Mouse (Mus musculus): ENCODE data around the gene Mdfi.

The Mdfi gene

DNA sequence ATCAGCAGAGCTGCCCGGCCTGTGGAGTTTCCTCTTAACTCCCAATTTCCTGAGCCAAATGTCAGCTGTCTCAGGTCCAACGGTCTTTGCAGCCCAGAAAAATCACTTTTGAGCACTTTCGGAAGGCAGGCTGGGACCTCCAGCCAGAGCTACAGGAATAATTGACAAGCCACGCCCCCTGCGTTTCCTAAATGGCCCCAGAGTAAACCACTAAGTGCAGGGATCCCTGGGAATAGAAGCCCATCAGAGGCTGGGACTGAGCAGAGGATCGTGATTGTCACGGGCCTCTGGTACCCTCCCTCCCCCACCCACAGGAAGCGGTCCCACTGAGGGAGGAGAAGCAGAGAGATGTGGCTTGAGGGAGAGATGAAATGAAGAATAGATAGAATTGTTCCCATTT, 31.7 kb downstream of the Mdfi start:
- DNase-seq (ENCODE audit: low spot score in 2 of 2): no peak

- no peak for DNase-seq (ENCODE audit: low spot score in 2 of 2)
These were observed 37.1 kb downstream of the Mdfi start for GRCm38 (mm10) chr17:47797383-47797782.

DNA sequence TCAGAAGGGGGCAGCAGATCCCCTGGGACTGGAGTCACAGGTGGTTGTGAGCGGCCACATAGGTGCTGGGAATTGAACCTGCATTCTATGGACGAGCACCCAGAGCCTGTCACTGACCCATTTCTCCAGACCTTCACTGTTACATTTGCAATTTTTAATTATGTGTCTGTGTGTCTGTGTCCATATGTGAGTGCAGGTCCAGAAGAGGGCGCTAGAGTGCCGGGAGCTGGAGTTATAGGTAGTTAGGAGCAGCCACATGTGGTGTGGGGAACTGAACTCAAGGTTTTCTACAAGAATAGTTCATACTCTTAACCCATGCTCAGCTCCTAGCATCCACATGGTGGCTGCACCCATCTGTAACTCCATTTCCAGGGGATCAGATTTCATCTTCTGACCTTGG, 37.5 kb downstream of the Mdfi start:
- DNase-seq (ENCODE audit: low spot score in 2 of 2): no peak

DNA sequence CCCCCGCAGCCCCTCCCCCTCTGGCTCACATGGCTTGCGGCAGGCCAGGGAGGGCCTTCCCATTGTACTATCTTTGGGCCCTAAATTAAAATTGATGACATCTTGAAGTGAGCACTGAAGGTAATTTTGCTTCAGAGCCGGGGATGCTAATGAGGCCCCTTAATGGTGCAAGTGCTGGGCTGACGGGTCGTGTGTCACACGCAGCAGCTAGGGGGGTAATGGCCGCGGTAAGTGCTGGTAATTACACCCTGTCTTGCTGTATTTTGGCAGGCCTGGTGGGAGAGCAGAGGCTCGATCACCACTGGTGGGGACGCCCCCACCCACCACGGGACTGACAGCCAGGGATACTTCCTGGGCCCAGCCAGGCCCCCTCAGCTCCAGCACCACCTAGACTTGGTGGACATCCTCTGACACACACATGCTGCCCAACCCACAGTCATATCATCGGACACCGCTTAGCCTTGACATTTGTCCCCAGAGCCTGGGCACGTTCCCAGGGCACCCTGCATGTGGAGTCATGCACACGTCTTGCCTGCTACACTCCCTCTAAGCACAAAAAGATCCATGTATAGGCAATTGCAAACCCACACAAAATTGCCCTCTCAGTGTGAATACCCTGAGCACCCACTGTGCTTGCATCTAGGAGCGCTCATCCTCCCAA, 38.2 kb downstream of the Mdfi start:
- no peak for DNase-seq (ENCODE audit: low spot score in 2 of 2)

DNA sequence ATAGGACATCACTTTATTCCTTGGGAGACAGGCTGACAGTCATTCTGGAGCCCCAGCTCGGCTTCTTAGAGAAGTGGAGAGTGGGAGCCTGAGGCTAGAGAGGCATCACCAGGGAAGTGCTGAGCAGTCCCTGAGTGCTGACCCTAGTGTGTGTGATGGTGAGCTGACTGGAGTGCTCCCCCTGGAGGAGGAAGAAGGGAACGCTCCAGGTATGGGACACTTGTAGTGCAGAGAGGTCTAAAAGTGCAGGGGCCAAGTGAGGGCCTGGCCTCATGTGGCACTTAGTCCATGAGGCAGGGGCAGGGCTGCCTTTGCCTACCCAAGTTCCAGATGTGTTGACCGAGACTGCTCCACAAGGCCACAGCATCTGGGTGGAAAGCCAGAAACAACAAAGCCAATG, 39.0 kb downstream of the Mdfi start:
- no peak for DNase-seq (ENCODE audit: low spot score in 2 of 2)

GRCm38 (mm10) chr17:47793377-47793776, 41.1 kb downstream of the Mdfi start:
- DNase-seq (ENCODE audit: low spot score in 2 of 2): peak in 1 of 2 experiments; percentile 88

DNA sequence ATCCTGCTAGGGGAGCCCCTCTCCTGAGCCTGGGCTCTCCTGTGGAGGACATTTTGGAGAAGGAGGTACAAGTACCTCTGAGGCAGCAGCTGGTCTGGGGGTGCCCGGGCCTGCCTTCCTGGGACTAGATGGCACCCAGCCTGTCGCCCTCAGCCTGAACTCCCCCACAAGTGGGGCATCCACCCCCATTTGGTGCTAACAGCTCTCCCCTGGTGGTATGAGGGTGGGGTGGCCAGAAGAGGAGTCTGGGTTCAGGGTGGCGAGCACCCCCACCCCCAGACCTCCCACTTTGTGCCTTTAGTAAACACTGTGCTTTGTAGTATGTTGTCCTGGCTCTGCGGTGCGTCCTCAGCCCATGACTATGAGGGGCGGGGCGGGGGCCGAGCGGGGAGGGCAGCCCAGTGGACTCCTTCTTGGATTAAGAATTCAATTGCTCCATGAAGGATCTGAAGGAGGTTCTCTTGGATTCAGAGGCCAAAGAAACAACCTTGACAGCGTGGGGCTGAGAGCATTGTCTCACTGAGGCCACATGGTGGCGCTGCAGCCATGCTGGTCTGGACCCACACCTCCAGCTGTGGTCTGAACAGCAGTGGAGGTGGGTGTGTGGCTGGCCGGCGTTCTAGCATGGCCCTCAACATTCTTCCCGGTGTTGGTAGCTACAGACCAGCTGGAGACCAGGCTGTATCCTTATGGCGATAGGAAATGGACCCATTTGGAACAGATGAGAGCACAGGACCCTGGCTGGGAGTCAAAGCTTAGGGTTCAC, 42.2 kb downstream of the Mdfi start:
- peak in 1 of 2 experiments; percentile 66 for DNase-seq (ENCODE audit: low spot score in 2 of 2)

DNA sequence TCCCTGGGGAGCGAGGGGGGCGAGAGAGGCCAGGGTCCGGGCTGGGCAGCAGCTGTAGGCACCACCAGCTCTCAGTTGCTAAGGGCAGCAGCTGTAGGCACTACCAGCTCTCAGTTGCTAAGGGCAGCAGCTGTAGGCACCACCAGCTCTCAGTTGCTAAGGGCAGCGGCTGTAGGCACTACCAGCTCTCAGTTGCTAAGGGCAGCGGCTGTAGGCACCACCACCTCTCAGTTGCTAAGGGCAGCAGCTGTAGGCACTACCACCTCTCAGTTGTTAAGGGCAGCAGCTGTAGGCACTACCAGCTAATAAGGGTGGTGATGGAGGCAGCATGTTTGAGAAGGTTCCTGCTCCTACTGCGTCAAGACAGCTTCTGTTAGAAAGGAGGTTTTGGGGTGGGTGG, 45.5 kb downstream of the Mdfi start:
- DNase-seq (ENCODE audit: low spot score in 2 of 2): no peak

DNA sequence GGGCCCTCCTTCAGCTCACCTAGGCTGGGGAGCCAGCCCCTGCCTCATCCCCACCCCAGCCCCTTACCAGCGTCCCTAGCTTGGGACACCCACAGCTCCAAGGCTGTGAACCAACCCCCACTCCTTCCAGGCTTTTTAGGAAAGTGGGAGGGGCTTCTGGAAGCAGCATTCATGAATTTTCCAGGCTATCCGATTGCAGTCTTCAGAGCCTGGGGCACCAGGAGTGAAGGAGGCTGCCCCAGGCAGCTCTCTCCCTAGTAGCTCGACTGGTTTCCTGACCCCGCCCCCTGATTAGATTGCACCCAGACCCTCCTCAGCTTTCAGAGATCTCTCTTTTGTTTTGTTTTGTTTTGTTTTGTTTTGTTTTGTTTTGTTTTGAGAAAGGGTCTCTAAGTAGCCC, 46.2 kb downstream of the Mdfi start:
- DNase-seq (ENCODE audit: low spot score in 2 of 2): no peak

- DNase-seq (ENCODE audit: low spot score in 2 of 2): no peak
These were observed 46.9 kb downstream of the Mdfi start for GRCm38 (mm10) chr17:47787632-47788031.

DNA sequence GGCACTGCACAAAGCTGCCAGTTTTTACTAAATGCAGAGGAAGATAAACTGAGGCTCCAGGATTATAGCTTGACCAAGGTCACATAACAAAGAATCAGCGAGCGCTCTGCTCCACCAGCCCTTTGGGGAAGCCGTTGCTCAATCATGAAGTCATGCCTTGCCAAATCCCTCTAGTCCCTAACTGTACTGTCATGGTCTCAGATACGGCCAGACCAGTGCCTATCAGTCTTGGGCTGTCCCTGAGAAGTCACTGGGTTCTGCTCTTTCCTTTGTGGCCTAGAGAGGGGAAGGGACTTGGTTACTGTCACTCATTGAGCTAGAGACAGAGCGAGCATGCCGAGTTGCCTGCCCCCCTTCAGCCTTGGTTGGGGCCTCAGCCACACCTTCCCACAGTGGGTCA, 50.1 kb downstream of the Mdfi start:
- DNase-seq (ENCODE audit: low spot score in 2 of 2): no peak

- DNase-seq (ENCODE audit: low spot score in 2 of 2): no peak
These were observed 50.9 kb downstream of the Mdfi start for GRCm38 (mm10) chr17:47783445-47784223.

- DNase-seq (ENCODE audit: low spot score in 2 of 2): no peak
These were observed 52.0 kb downstream of the Mdfi start for GRCm38 (mm10) chr17:47782486-47782885.

- no peak for DNase-seq (ENCODE audit: low spot score in 2 of 2)
These were observed 54.0 kb downstream of the Mdfi start for GRCm38 (mm10) chr17:47780470-47780869.

DNA sequence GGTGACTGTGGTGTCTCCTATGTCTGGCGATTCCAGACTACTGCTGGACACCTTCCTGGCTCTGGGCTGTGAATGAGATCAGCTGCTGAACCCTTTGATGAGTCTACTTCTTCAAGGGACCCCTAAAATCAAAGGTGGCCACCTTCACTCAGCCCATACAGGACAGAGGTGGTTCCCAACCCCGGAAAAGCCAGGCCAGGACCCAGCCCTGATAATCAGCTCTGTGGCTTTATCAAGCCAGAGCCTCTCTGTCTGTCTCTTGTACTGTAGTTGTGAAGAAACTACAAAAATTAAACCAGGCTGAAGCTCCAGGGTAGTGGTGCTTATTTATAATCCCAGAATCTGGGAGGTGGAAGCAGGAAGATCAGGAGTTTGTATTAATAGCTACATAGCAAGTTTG, 57.4 kb downstream of the Mdfi start:
- DNase-seq (ENCODE audit: low spot score in 2 of 2): no peak

DNA sequence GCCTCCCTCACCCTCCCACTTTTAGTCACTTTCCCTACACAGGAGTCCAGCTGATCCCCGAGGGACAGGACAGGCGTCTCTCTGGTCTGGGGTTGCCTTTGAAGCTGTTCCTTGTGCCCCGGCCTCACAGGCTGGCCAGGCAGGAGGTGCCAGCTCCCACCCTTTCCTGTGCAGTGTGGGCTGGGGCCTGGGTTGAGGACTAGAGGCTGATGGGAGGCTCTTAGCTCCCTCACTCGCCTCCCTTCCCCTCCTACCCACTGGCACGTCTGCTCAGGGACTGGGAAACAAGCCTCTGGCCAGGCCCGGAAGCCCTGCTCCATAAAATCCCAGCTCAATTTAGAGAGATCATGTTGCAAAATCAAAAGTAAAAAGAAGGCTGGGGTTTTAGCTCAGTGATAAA, 60.9 kb downstream of the Mdfi start:
- no peak for DNase-seq (ENCODE audit: low spot score in 2 of 2)

DNA sequence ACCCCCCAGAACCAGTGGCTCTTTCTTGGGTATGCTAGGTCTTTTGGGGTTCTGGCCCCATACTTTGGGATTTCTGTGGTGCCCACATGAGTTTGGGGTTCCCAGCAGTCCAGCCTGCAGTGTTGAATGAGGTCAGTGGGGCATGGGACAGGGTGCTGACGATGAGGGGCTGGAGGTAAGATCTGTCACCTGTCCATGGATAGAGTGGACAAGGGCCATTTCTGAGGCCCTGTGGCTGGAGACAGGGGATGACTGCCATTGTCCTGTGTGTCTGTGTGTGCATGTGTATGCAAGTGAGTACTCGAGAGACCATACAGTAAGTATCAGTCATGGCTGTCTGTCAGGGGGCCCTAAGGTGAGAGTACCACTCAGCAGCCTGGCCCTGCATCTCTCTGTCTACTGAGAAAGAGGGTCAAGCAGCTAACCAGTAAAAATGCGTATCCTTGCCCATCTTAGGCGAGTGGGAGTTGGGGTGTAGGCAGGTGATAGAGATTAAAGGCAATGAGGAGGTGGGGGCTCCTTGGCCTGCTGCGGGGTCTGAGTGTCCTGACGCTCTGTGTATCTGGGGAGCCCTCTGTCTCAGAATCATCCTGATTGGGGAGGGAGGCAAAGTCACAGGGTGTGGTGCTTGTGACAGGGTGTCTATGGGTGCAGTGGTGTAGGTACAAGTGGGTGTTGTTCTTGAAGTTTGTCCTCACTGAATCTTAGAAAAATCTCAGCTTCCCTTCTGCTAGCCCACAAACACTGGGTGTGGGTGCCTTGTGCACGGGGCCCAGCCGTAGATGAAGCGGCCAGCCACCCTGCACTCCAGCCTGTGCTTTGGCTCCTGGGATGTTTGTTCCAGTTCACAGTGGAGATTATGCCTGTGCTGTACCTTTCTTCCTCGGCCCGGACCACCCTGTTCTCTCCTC, 64.8 kb downstream of the Mdfi start:
- no peak for DNase-seq (ENCODE audit: low spot score in 2 of 2)

- peak in 1 of 2 experiments; percentile 58 for DNase-seq (ENCODE audit: low spot score in 2 of 2)
These were observed 65.7 kb downstream of the Mdfi start for GRCm38 (mm10) chr17:47768707-47769276.

DNA sequence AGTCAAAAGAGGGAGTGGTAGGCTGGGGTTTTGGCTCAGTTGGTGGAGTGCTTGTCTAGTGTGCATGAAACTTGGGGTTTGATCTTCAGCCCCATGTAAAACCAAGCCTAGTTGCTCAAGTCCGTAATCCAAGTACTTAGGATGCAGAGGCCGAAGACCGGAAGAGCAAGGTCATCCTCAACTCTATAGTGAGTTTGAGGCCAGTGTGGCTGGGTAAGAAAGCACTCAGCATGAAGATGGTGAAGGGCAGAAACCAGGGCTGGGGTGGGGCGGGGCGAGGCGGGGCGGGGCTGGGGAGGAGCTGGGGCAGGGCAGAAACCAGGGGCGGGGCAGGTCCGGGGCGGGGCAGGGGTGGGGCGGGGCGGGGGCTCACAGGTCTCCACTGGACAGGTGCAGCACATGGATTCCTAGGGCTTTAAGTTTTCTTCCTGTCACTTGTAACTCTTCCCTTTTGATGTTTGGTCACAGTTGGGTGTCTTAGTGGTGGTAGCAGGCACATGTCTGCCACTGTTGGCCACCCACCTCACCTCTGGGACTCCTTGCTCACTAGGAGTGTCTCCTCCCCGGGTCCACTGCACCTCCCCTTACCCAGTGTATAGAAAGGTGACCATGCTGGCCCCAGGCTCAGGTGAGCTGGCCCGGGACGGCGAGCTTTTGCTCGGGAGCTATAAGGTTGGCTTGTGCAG, 66.9 kb downstream of the Mdfi start:
- no peak for DNase-seq (ENCODE audit: low spot score in 2 of 2)

DNA sequence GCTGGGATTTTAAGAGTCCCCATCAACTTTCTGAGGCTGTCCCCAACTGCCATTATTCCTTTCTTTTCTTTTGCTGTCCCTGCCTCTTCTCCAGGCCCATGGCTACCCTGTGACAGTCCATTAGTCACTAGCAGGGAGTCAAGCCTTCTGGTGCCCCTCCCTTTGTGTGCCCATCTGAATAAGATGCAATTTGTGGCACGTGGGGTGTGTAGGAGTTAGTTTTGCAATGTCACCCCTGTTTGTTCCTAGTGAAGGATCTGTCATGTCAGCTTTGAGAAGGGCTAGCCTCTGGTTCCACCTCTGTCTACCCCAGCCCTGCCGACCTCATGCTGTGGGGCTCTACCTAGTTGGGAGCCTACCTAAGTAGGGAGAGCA, 67.4 kb downstream of the Mdfi start:
- DNase-seq (ENCODE audit: low spot score in 2 of 2): no peak

Data from left cerebral cortex, adult 9 months (tissue).